Comparison of ENCODE assay signal across 8 mouse cellular contexts in genomic region chr3:100160682-100161445, GRCm38 (mm10). TPM values are rescaled to one million over a fixed set of nuclear protein-coding genes. Genes with fewer than 3 reads are reported as not detected.
DNase-seq lines count a peak whose midpoint lies in the region; ATAC-seq and TF ChIP-seq lines count a peak whose summit lies in the region.

No protein-coding gene starts in this region.

- H3K27me3 ChIP-seq in heart, embryonic 11.5 days (ENCODE audit: control insufficient read depth, insufficient read depth, low read length): no peaks in the 10 kb centered on the region
- no peaks in the 10 kb centered on the region for H3K27me3 ChIP-seq in G1E (ENCODE audit: insufficient read depth, low read length)
- H3K27me3 ChIP-seq in hindbrain, embryonic 13.5 days: no peaks in the 10 kb centered on the region
- H3K27me3 ChIP-seq in midbrain, embryonic 10.5 days (ENCODE audit: low read depth, poor library complexity, severe bottlenecking): no peaks in the 10 kb centered on the region

- H3K4me3 ChIP-seq in heart, embryonic 11.5 days (ENCODE audit: low read depth, low read length): peak overlapping the region; percentile 66
- H3K4me3 ChIP-seq in G1E (ENCODE audit: low read depth, low read length): peak overlapping the region; percentile 92
- peak overlapping the region; percentile 88 for H3K4me3 ChIP-seq in hindbrain, embryonic 13.5 days
- H3K4me3 ChIP-seq in midbrain, embryonic 10.5 days: peak overlapping the region; percentile 93

- H3K4me2 ChIP-seq in heart, embryonic 11.5 days: peak overlapping the region; percentile 92
- peak overlapping the region; percentile 82 for H3K4me2 ChIP-seq in hindbrain, embryonic 13.5 days

- peaks cover 14% of the 10 kb centered on the region for H3K36me3 ChIP-seq in heart, embryonic 11.5 days (ENCODE audit: control insufficient read depth, insufficient read depth, low read length)
- peaks cover 58% of the 10 kb centered on the region for H3K36me3 ChIP-seq in G1E (replicated peaks)
- peaks cover 38% of the 10 kb centered on the region for H3K36me3 ChIP-seq in hindbrain, embryonic 13.5 days
- H3K36me3 ChIP-seq in midbrain, embryonic 10.5 days: peaks cover 47% of the 10 kb centered on the region

- no peak for ATAC-seq in heart, embryonic 11.5 days (replicated peaks; ENCODE audit: insufficient number of reproducible peaks, low FRiP score, low TSS enrichment)
- no peak for ATAC-seq in G1E (ENCODE audit: extremely low read depth, insufficient number of reproducible peaks, low FRiP score, poor library complexity, severe bottlenecking)
- no peak for ATAC-seq in hindbrain, embryonic 13.5 days (ENCODE audit: low FRiP score)

- H3K9ac ChIP-seq in heart, embryonic 11.5 days (ENCODE audit: low read depth, low read length): peak overlapping the region; percentile 87; the same call in 1 of the 2 replicates
- H3K9ac ChIP-seq in hindbrain, embryonic 13.5 days: peak overlapping the region; percentile 95

- H3K4me1 ChIP-seq in heart, embryonic 11.5 days (ENCODE audit: control insufficient read depth, insufficient read depth, low read length): peaks cover 10% of the 10 kb centered on the region
- peaks cover 23% of the 10 kb centered on the region for H3K4me1 ChIP-seq in G1E (ENCODE audit: insufficient read depth, low read depth, low read length)
- H3K4me1 ChIP-seq in hindbrain, embryonic 13.5 days (replicated peaks): peaks cover 23% of the 10 kb centered on the region
- peaks cover 18% of the 10 kb centered on the region for H3K4me1 ChIP-seq in midbrain, embryonic 10.5 days

- no peaks in the 10 kb centered on the region for H3K9me3 ChIP-seq in heart, embryonic 11.5 days (replicated peaks; ENCODE audit: control insufficient read depth, low read length)
- no peaks in the 10 kb centered on the region for H3K9me3 ChIP-seq in G1E (replicated peaks)
- H3K9me3 ChIP-seq in hindbrain, embryonic 13.5 days: no peaks in the 10 kb centered on the region
- no peaks in the 10 kb centered on the region for H3K9me3 ChIP-seq in midbrain, embryonic 10.5 days (replicated peaks)

- intact Hi-C loops in left cerebral cortex, postnatal 14 days (cut with DNase I): loop anchor here (10.0 kb wide), 1 partner anchor 1266 kb away; the partner anchor contains the start of gene Hao2

- WGBS in heart, embryonic 11.5 days (ENCODE audit: insufficient replicate concordance): 82% methylated on average over 15 of the region's 15 CpGs
- 91% methylated on average over 15 of the region's 15 CpGs for WGBS in hindbrain, embryonic 13.5 days
- 85% methylated on average over 15 of the region's 15 CpGs for WGBS in midbrain, embryonic 10.5 days

- no peak overlapping the region for H3K27ac ChIP-seq in heart, embryonic 11.5 days (ENCODE audit: low read depth, low read length)
- no peak overlapping the region for H3K27ac ChIP-seq in hindbrain, embryonic 13.5 days
- H3K27ac ChIP-seq in midbrain, embryonic 10.5 days (replicated peaks): no peak overlapping the region

- no peak for DNase-seq in heart, postnatal 4 days
- no peak for DNase-seq in G1E (ENCODE audit: low spot score)
- no peak for DNase-seq in midbrain, embryonic 10.5 days (ENCODE audit: low spot score)
- no peak for DNase-seq in left cerebral cortex, postnatal 14 days (ENCODE audit: low spot score in 2 of 2)
- no peak for DNase-seq in urinary bladder, postnatal 25 days (ENCODE audit: low spot score)
- DNase-seq in thymus, adult 18-20 months: no peak

- no peak for TF ChIP-seq CTCF in G1E (IDR thresholded peaks at IDR 0.05; ENCODE audit: low read depth, low read length)

RNA-seq across cellular contexts. Expression of gene Gdap2, which starts 1.3 kb away (rescaled TPM):
- polyA plus RNA-seq in heart, embryonic 11.5 days (2014; fragmentation: Nextera tagmentation; extraction: Ambion mirVana): 27.2 and 27.6 TPM in 2 replicates
- total RNA-seq in heart, postnatal 4 days (2021): 10 to 100 TPM; 13.9 to 14.2 TPM
- 42.7 and 59.4 TPM in 2 replicates for total RNA-seq in G1E (2014; fragmentation: Nextera tagmentation)
- total RNA-seq in G1E (2017): 41.7 and 42.4 TPM in 2 replicates
- 2.6 and 2.7 TPM in 2 replicates for polyA plus RNA-seq in G1E (2012)
- 39.9 and 42.1 TPM in 2 replicates for polyA plus RNA-seq in hindbrain, embryonic 13.5 days (2015; fragmentation: Nextera tagmentation; extraction: Ambion mirVana)
- 30.9 and 34.8 TPM in 2 replicates for polyA plus RNA-seq in midbrain, embryonic 10.5 days (2016; fragmentation: Nextera tagmentation; extraction: Ambion mirVana)
- 10 to 100 TPM; 31.8 to 33.4 TPM for total RNA-seq in left cerebral cortex, postnatal 14 days (2021)

RNA-seq across cellular contexts. Expression of gene Wdr3, which starts 1.3 kb away (rescaled TPM):
- 27.4 and 34.5 TPM in 2 replicates for polyA plus RNA-seq in heart, embryonic 11.5 days (2014; fragmentation: Nextera tagmentation; extraction: Ambion mirVana)
- total RNA-seq in heart, postnatal 4 days (2021): 10 to 100 TPM; 12.9 to 20.1 TPM
- 52.4 and 52.7 TPM in 2 replicates for total RNA-seq in G1E (2014; fragmentation: Nextera tagmentation)
- total RNA-seq in G1E (2017): 95.8 and 114 TPM in 2 replicates
- 3.9 and 4.2 TPM in 2 replicates for polyA plus RNA-seq in G1E (2012)
- 38.6 and 41.5 TPM in 2 replicates for polyA plus RNA-seq in hindbrain, embryonic 13.5 days (2015; fragmentation: Nextera tagmentation; extraction: Ambion mirVana)
- 58.7 and 61.1 TPM in 2 replicates for polyA plus RNA-seq in midbrain, embryonic 10.5 days (2016; fragmentation: Nextera tagmentation; extraction: Ambion mirVana)
- 10 to 100 TPM; 20.5 to 21.2 TPM for total RNA-seq in left cerebral cortex, postnatal 14 days (2021)
